Mouse (Mus musculus): ENCODE results near the gene Slf1.
A peak's percentile ranks its signal among the peaks of the same experiment; 100 is the strongest.
"Not testable (repeated sequence)": the region's sequence is repeated elsewhere in the genome, so short reads cannot be mapped to it uniquely, and the experiment has no call there.

Gene Slf1

DNA sequence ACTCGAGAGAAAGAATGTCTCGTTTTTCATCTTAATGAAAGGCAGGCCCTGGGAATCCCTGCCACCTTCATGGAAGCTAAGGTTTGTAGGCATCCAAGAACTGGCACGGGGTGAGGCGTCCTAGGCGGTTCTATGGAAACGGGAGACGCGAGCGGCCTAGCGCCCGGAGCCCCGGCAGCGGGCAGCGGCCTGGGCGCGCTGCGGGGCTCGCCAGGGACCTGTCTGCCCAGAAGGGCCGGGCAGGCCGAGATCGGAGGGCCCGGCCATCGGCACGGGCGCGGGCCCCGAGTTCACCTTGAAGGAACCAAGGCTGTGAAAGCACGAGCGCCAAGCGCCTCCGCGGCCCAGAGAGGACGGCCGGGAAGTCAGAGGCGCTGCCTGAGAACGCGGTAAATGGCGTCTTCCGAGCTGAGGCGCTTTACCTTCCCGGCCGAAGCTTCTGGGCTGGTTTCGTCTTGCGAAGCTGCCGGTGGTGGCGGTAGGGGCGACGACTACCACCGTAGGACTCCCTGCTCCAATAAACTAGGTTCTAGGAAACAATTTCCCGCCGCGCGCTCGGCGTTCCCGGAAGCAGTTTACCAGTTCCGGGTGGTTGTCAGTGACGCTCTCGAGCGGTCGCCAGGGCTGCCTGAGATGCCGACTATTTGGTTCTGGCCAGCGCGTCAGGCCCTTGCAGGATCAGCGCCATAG is at the start of gene Slf1, which contains the start of gene 2210408I21Rik:
TSS of gene Slf1 (minus strand) at position 543 of the 690 bp plus-strand sequence.
TSS of gene 2210408I21Rik (plus strand) at position 610 of the 690 bp plus-strand sequence.
- DNase-seq (ENCODE audit: low spot score): peak; percentile 79

DNA sequence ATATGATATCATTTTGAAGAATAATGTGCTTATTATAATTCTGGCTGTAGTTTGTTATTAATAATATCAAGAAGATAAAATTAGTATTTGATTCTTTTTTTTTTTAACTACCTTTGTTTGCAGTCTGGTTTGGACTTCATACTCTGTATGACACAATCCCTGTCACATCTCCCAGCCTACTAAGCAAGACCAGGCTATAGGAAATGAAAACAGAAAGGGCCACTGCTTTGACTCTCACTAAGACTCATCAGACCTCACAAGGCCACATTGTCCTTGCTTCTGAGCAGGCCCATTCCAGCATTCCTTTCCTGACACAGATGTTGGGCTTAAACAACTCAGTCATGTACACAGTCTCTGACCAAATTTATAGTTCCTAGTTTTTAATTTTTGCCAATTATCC is 42.7 kb upstream of the Slf1 start:
- DNase-seq (ENCODE audit: low spot score): no peak

- no peak for DNase-seq (ENCODE audit: low spot score)
Measured at GRCm38 (mm10) chr13:77140890-77141289, 5.6 kb upstream of the Slf1 start.

GRCm38 (mm10) chr13:77135621-77135981 is 328 bp upstream of the Slf1 start:
- DNase-seq (ENCODE audit: low spot score): no peak

GRCm38 (mm10) chr13:77131132-77131531 is 4.1 kb downstream of the Slf1 start:
- DNase-seq (ENCODE audit: low spot score): no peak

DNA sequence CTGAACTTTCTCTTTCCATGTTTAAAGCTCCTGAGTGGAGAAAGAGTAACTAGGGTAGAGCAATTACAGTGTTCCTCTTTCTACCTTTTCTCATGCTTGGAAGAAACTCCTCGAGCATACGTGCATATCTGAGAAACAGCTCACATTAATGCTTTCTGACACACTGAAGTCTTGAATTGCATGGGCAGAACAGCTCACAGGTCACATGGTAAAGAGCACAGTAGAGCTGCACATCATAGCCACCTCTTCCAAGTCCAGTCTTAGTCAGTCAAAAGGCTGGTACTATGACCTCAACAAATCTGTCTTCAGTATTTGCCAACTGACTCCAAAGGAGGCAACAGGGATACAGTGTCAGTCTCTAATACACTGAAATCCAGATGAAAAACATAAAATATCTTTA is 7.0 kb downstream of the Slf1 start:
- no peak for DNase-seq (ENCODE audit: low spot score)

GRCm38 (mm10) chr13:77125159-77125558 is 10.1 kb downstream of the Slf1 start:
- DNase-seq (ENCODE audit: low spot score): no peak

DNA sequence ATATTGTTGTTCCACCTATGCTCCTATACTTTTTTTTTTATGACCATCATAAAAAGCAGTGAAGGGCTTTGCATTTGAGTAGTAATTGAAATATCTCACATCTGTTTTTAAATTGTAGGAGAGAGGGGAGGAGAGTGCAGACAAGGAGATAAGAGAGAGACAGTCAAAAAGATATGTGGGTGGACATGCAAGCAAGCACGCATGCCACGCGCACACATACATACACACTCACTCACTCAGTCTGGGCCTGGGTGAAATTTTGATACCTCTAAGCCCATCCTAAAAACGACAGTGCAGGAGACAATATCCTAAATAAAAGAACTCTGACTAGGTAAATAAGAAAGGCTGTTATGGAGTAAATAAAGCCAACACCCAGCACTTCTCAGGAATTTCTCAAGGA is 16.6 kb downstream of the Slf1 start:
- no peak for DNase-seq (ENCODE audit: low spot score)

- DNase-seq (ENCODE audit: low spot score): no peak
Measured at GRCm38 (mm10) chr13:77107734-77108133, 27.5 kb downstream of the Slf1 start.

GRCm38 (mm10) chr13:77092876-77093275 is 42.4 kb downstream of the Slf1 start:
- DNase-seq (ENCODE audit: low spot score): not testable (repeated sequence)

DNA sequence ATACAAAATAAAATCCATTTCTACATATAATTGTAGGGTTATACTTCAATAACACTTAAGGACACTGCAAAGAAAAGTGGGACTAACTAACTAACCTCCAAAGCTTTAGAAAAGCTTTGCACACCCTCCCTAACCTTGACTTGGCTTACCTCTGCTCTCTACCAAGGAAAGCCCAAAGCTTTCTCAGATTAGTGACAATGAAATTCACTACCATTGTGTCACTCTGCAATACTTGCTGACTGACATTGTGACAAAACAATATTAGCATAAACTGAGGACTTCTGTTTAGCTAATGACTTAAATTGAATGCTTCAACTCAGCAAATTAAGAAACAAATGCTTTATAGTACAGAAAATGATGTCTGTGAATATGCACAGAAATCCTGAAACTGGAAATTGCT is 63.2 kb downstream of the Slf1 start:
- no peak for DNase-seq (ENCODE audit: low spot score)

GRCm38 (mm10) chr13:77068847-77069246 is 66.4 kb downstream of the Slf1 start:
- no peak for DNase-seq (ENCODE audit: low spot score)

DNA sequence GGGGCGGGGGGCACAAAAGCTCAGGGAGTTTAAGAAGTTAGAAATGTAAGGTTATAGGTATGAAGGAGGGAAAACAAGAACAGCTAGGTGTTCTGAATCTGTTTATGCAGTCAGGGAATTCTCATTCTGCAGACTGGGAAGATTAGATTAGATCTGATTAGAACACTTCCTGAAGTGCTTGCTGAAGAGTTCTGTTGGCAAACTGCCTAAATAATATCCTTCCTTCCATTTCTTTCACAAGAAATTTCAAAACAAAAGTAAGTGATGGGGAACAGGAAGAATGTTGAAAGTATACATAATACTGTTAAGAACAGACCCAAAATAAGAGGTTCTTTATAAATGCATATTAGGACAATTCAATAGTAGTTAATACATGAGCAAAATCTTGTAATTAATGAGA is 72.1 kb downstream of the Slf1 start:
- DNase-seq (ENCODE audit: low spot score): no peak

DNA sequence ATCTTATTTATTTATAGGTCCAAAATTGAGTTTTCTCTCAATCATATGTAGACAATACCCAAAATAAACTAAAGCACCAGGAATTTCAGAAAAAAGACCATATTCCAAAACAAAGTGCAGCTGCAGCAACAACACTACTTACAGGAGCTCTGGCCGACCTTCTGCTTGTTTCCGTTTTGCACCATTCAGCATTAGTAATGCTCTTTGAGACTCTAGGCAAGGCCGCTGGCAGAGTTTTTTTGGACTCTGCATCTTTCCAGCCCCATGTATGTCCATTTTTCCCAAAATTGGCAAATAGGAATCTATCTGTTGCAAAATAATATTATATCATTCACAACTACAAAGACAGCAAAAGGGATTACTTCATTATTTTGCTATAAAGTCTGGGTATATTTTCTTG is 85.5 kb downstream of the Slf1 start:
- DNase-seq (ENCODE audit: low spot score): no peak

GRCm38 (mm10) chr13:77048461-77048860 is 86.8 kb downstream of the Slf1 start:
- DNase-seq (ENCODE audit: low spot score): no peak

GRCm38 (mm10) chr13:77047179-77047931 is 87.9 kb downstream of the Slf1 start:
- no peak for DNase-seq (ENCODE audit: low spot score)

- DNase-seq (ENCODE audit: low spot score): no peak
Measured at GRCm38 (mm10) chr13:77046416-77046815, 88.9 kb downstream of the Slf1 start.

DNA sequence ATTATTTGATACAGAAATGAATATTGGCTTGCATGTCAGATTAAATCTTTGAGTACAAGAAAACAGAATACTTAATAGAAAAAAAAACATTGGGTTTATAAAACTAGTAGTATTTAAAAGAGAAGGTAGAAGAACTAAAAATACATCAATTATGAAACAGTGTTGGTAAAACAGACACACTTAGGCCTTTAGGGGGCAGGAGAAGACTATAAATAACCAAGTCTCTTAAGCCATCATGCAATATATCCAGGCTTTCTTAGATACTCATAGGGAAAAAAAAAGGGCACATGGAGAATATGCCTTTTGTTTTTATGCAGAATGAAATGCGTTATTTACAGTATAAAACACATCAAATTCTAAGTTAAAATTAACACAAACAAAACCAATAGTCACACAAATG is 89.9 kb downstream of the Slf1 start:
- DNase-seq (ENCODE audit: low spot score): no peak

DNA sequence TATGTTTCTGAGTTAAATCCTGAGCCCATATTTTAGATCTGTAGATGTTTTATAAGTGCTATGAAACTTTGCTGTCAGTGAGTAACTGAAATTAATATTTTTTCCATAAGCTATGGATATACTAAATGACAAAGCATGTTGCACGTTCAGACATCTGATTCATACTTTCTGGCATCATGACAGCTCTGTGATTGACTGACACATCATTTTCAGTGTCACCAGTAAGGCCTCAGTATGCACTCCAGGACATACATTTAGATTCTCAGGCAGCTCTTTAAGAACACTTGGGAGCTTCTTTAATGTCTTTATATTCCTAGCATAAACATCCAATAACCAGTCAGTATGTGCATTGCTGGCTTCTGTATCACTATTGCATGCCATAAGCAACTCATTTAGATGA is 91.9 kb downstream of the Slf1 start:
- no peak for DNase-seq (ENCODE audit: low spot score)

- no peak for DNase-seq (ENCODE audit: low spot score)
Measured at GRCm38 (mm10) chr13:77029594-77029993, 105.7 kb downstream of the Slf1 start.

GRCm38 (mm10) chr13:77018851-77019250 is 116.4 kb downstream of the Slf1 start:
- DNase-seq (ENCODE audit: low spot score): no peak

DNA sequence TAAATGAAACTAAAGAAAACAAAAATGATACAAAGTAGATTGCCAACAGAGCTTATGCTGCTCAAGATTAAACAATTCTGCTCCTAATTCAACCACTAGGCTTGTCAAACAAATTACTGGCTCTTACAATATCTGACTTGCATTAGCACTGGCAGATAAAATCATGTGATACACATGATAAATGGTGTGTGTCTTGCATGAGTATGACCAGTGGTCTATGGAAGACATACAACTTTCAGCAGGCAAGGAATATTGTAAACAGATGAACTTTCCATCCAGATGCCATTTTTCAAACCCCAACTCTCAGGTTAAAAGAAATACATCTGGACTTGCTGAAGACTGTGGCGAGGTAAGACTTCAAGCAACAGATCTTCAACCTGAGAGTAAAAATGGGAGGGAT is 131.6 kb downstream of the Slf1 start:
- no peak for DNase-seq (ENCODE audit: low spot score)

- DNase-seq (ENCODE audit: low spot score): no peak
Measured at GRCm38 (mm10) chr13:77002628-77003027, 132.6 kb downstream of the Slf1 start.
